Mouse (Mus musculus): Measurements from ENCODE around the gene Wnt2b. TPM values are rescaled to one million over a fixed set of nuclear protein-coding genes. Genes with fewer than 3 reads are reported as not detected.

Wnt2b gene
- polyA plus RNA-seq (2015; fragmentation: Illumina TruSeq; extraction: RNeasy Lipid Tissue Mini Kit (QIAGEN cat#74804); ENCODE audit: insufficient read depth, low read depth, low replicate concordance) = 9.7 TPM

GRCm38 (mm10) chr3:104961066-104962059 is at the start of gene Wnt2b:
TSS of gene Wnt2b (minus strand) at chr3:104961921.

Other genes starting within 250 kb of the Wnt2b start
- gene Ppm1j, start 180.9 kb downstream of the Wnt2b start, polyA plus RNA-seq (2015; fragmentation: Illumina TruSeq; extraction: RNeasy Lipid Tissue Mini Kit (QIAGEN cat#74804); ENCODE audit: insufficient read depth, low read depth, low replicate concordance) = not detected
- gene Fam19a3, start 180.1 kb downstream of the Wnt2b start, polyA plus RNA-seq (2015; fragmentation: Illumina TruSeq; extraction: RNeasy Lipid Tissue Mini Kit (QIAGEN cat#74804); ENCODE audit: insufficient read depth, low read depth, low replicate concordance) = not detected
- 34.0 TPM for gene Rhoc, start 173.5 kb downstream of the Wnt2b start, polyA plus RNA-seq (2015; fragmentation: Illumina TruSeq; extraction: RNeasy Lipid Tissue Mini Kit (QIAGEN cat#74804); ENCODE audit: insufficient read depth, low read depth, low replicate concordance)
- 2.4 TPM for gene Mov10, start 143.4 kb downstream of the Wnt2b start, polyA plus RNA-seq (2015; fragmentation: Illumina TruSeq; extraction: RNeasy Lipid Tissue Mini Kit (QIAGEN cat#74804); ENCODE audit: insufficient read depth, low read depth, low replicate concordance)
- 4.2 TPM for gene St7l, start 97.9 kb downstream of the Wnt2b start, polyA plus RNA-seq (2015; fragmentation: Illumina TruSeq; extraction: RNeasy Lipid Tissue Mini Kit (QIAGEN cat#74804); ENCODE audit: insufficient read depth, low read depth, low replicate concordance)
- 11.4 TPM for gene Capza1, start 97.4 kb downstream of the Wnt2b start, polyA plus RNA-seq (2015; fragmentation: Illumina TruSeq; extraction: RNeasy Lipid Tissue Mini Kit (QIAGEN cat#74804); ENCODE audit: insufficient read depth, low read depth, low replicate concordance)
- gene Cttnbp2nl, start 91.2 kb upstream of the Wnt2b start, polyA plus RNA-seq (2015; fragmentation: Illumina TruSeq; extraction: RNeasy Lipid Tissue Mini Kit (QIAGEN cat#74804); ENCODE audit: insufficient read depth, low read depth, low replicate concordance) = 3.0 TPM
- not detected for gene 4930564D02Rik, start 104.9 kb upstream of the Wnt2b start, polyA plus RNA-seq (2015; fragmentation: Illumina TruSeq; extraction: RNeasy Lipid Tissue Mini Kit (QIAGEN cat#74804); ENCODE audit: insufficient read depth, low read depth, low replicate concordance)

Data from pancreas, adult 10 weeks (tissue).